Mouse (Mus musculus) cerebral cortex, adult 2 months (tissue): ENCODE data around the gene Exoc6b.

ENCODE experiments used
- WGBS: fragments of 180-500 bp; shearing (Covaris S2); methylation state at CpG from one replicate; pipeline ENCODE4 v1.1.7; 2018; 5-methylcytosine and 5-hydroxymethylcytosine counted together

Gene Exoc6b

DNA sequence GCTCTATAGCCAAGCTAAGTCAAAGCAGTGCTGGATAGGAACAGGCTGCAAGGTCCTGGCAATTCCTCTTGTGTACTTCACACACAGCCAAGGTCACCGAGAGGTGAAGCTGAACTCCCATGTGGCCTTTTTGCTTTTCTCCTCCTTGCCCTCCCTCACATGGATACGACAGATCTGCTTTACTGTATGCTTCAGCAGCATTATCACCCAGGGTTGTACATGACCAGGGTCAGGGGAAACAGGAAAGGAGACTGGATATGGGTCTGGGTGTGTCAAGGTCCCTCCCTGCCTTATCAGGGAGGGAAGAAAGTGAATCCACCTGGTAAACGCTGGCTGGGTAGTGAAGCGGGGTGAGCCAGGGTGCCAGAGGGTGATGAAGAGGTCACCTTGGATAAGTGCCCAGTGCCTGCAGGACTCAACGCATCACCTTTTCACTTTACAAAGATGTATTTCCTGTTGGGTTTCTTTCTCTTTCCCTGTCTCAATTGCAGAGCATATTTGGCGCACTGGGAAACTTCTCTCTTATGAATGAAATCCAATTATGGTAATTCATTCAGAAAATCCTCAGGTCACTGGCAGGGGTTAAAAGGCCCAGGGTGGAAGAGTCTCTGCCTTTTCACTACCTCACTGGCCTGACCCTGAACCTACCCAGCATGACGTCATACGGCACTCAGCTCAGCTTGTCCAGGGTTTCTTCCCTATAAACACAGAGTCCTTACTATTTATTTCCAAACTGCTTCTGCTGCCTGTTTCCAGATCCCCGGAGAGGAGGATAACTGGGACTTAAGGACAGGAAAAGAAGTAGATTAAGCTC is 371.6 kb downstream of the Exoc6b start:
- WGBS: 64% methylated on average over 9 of the region's 9 CpGs

DNA sequence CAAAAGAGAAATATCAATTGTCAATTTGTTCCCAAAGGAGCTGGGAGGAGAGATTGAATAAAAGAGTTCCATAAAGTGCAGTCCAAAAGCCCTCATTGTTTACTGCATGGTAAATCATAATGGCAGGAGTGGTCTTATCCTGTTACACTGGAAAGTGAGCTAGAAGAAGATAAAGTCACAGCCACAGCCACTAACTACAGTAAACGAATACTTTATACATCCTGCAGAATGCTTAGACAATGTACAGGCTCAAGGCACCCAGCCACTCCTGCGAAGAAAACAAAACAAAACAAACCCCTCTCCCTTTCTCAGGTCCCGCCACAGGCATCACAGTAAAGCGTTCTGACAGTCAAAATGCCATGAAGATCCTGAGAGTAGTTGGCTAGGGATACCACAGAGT is 375.5 kb downstream of the Exoc6b start:
- WGBS: 56% methylated on average over 4 of the region's 4 CpGs

DNA sequence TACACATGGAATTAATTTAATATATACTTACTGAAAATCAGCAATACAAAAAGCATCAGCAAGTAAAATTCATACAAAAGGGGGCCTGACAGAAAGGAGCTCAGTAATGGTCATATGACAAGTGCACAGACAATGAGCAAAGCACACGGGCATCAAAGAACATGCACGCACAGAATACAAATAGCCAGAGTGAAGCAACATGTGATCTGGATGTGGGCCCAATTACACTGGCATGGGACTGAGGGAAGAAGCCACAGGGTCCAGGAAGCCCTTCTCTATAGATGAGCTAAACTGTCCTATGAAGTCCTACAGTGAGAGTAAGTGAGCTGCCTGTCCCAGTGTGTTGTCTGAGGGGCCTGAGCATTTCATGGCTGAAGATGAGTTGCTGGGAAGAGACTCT is 376.1 kb downstream of the Exoc6b start:
- 46% methylated on average over 2 of the region's 2 CpGs for whole genome bisulfite sequencing

DNA sequence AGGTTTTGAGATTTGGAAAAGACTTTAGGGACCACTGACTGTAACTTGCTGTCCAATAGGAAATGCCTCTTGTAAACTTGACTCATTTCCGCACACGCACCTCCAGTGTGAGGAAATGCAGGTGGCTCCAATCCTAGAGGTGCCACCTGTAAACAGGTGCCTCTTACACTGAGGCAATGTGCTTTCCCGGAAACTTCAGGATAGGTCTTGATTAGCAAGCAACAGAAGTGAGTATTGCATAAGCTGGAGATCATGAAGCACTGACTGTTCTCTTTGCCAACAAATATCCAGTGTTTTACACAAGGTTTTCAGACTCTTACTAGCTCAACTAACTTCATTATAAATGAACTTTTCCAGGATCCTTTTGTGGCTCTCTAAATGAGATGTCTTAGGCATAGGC is 377.4 kb downstream of the Exoc6b start:
- 88% methylated on average over 3 of the region's 3 CpGs for WGBS

DNA sequence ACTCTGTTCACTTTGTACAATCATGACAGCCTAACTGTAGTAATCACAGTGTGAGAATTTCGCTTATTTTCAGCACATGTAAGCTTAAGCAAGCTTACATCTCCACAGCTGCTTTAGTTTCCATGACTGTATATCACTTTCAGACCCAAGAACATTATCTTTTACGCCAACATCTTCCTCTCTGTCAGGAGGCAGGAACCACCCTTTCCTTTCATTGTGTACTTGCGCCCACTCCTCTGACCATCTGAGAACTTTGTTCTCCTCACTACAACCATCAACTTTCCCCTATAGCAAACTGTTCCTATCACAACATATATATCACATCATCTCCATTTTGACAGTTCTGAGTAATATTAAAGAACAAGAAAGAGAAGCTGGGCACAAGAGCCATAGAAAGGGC is 391.5 kb downstream of the Exoc6b start:
- 75% methylated on average over 3 of the region's 3 CpGs for WGBS

DNA sequence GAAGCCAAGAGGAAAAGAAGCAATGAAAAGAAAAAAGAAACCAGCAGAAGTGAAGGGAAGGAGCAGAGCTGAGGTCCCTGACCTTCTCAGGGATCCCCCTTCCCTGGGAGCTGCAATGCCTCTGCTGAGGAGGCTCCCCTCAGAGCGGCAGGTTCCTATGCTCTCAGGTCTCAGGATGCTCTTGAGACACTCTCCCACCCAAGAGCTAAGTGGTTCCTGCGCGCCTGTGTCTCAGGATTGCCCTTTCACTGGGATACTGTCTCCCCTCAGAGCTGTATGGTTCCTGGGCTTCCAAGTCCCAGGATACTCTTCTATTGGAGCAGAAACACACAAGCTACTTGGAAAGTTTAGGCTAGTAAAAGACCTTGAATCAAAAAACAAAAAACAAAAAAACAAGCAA is 394.4 kb downstream of the Exoc6b start:
- 98% methylated on average over 3 of the region's 3 CpGs for WGBS

DNA sequence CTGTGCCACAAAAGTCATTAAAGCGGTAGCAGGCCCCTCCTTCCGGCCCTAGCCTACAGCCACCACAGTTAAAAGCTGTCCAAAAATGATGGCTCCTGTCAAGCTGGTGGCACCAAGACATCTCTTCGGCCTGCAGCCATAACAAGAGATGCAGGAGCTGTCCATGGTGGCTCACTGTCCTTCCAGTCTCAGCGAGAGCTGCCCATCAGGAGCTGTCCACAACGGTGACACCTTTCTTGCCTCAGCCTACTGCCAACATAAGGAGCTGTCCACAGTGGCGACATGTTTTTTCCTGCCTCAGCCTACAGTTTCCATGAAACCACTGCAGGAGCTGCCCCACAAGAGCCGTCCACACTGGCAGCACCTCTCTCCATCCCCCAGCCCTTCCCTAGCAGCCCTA is 395.2 kb downstream of the Exoc6b start:
- 89% methylated on average over 7 of the region's 7 CpGs for WGBS

DNA sequence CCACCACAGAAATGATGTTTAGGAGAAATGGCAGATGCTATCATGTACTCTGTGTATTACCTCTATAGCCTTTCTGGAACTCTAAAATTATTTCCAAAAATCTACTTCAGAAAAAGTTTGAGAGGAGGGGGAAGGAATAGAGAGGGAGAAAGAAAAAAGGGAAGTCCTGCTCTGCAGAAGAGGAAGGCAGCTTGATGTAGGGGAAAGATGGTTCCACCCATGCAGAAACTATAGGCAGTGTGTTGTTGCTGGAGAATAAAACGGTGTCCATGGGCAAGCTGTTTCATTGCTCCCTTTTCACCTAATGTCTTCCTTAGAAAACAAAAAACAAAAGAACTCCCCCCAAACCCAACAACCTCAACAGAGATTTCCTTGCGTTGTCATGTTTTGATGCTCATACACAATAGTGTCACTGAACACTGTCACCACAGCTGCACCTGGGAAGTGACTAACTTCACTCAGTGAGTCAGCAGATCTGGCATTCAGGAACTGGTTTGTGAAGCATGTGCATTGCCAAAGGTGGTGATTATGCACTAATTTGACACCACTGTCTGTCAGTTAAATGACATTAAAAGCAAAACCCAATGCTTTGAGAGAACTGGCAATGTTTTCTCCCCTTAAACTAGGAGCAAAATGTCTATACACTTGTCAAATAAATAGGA is 407.7 kb downstream of the Exoc6b start:
- 44% methylated on average over 2 of the region's 2 CpGs for WGBS

DNA sequence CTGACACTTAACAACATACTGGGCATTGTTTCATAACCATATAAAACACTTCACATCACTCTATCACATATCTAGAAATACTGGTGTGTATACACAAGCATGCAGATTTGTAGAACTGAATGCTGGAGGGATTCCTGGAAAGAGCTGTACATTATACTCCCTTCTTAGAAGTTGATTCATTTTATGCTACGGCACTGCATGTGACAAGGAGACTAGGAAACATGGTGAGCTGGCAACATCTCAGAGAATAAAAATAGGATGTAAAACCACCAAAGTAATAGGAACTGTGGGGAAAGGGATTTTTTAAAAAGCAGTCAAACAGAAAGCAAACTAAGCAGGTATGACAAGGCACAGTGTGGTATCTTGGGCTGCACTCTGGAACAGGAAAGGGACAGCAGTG is 408.3 kb downstream of the Exoc6b start:
- WGBS: 35% methylated on average over 1 of the region's 1 CpGs

DNA sequence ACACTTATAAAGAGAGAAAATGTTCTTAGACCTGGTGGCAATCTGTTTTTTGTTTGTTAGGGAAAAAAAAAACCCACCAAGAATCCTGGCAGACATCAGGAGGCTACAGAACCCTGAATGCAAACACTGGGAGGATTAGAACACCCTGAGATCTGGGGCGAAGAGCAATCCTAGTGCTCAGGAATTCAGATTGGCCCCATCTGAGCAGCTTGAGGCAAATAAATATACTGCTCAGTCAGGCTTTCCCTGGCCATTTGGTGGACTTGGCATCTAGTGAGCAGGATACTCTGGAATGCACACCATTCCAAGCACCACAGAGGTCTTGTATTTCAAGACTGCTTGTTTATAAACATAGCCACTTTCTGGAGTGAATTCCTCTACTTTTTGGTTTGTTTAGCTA is 412.2 kb downstream of the Exoc6b start:
- 66% methylated on average over 1 of the region's 1 CpGs for WGBS

DNA sequence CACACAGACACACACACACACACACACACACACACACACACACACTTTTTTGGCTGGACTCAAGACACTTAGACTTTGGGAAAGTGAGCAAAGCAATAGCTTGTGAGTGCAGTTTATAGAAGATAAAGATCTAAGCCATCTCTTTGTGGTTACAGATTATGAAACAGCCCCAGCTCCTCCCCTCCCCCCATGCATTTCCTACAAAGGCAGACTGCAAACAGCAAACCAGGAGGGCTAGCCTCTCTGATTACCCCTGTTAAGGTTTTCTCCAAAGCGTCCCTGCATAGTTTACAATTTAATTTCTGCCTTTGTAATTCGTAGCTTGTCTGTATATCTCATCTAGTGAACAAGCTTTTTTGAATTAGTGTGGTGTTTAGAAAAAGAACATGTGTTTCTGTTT is 412.6 kb downstream of the Exoc6b start:
- 67% methylated on average over 2 of the region's 2 CpGs for WGBS

DNA sequence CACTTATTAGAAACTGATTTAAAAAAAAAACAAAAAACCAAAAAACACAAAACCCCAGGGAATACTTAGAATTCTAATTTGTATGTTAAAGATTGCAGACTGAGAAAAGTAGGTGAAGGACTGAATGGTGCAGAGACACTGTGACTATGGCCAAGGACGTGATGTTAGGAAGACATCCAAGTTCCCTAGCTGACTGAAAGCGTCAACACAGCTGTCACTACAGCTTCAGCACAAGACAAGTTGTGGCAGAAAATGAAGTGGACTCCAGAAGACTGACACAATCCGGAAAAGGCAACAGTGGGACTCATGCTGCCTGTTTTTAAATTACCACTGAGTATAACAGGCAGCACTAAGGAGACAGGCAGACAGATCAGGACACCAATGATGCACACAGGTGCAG is 417.4 kb downstream of the Exoc6b start:
- 38% methylated on average over 3 of the region's 3 CpGs for WGBS

DNA sequence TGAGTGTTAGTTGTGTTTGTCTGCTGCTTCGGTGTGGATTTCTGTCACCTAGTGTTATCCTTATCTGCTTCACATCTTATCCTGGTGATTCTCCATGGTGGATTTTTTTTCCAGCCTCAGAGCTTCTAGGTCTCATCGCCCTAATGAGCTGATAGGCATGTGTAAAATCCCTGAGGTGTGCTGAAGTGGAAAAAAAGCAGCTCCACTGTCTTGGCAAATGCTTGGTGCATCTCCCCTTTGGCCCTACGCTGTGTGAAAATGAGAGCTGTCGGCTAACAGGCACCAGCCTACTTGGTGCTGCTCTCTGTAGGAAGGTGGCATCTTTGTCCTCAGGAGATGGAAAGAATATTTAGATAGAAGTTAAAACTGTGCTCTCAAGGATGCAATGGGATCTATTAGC is 422.1 kb downstream of the Exoc6b start:
- 79% methylated on average over 4 of the region's 4 CpGs for WGBS

DNA sequence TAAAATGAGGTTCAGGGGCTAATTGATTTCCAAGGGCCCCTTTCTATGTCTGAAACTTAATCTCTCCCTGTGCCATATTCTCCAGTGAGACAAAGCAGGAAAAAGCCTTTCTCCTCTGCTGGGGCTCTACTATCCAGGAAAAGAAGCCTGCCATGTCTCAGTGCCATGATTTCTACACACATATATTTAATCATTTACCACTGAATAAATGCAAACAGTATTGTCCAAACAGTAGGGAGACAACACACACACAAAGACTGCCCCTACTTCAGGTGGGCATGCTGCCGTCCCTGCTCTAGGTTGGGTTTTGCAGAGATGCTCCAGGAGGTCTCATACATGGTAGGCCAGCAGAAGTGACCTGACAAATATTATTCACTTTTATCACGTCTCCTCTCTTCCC is 422.6 kb downstream of the Exoc6b start:
- 93% methylated on average over 2 of the region's 2 CpGs for WGBS

DNA sequence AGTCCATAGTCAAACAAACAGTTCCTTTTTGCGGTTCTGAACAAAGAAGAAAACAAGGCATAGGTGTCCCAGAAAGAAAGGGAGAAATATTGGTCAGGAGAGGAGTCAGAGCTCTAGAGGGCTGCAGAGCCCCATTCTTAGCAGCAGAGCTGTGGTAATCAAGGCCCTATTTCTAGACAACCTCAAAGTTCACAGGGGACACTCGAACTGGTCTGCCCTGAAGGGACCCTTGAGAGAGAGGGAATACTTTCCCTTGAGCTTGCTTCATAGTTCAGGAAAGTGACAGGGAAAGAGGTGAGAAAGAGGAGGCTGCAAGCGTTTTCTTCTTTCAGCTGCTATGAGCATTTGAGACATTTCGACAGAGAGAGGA is 428.3 kb downstream of the Exoc6b start:
- WGBS: 75% methylated on average over 4 of the region's 4 CpGs

DNA sequence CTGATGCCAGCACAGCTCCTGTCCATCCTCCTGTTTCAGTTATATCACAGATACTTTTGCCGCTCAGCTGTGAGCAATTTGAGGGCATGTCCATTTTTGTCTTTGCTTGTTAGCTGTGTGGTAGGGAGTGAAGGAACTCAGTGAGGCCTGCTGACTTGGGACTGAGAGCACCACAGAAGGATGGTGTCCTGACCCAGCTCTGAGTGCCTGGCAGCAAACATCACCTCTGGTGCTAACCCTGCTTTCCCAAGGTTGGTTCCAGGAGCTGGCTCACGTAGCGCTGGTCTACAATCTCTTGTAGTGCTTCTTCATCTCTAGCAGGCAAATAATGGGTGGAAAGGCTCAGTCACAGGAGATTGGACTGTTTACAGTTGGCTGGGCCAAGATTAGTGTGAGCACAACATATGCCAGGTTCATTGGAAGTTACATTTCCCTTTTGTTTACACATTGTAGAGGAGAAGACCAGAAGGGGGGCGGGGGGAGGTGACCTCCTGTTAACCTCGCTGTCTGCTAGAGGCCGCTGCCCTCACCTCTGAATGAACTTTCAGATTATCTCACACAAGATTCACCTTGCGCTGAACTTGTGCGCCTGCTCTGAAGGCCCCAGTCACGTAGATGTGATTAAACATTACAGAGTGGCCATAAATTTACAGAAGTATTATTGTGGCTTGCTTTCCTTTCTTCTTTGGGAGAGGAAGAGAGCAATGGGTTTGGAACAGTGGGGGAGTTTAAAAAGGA is 428.8 kb downstream of the Exoc6b start:
- 80% methylated on average over 9 of the region's 9 CpGs for WGBS

DNA sequence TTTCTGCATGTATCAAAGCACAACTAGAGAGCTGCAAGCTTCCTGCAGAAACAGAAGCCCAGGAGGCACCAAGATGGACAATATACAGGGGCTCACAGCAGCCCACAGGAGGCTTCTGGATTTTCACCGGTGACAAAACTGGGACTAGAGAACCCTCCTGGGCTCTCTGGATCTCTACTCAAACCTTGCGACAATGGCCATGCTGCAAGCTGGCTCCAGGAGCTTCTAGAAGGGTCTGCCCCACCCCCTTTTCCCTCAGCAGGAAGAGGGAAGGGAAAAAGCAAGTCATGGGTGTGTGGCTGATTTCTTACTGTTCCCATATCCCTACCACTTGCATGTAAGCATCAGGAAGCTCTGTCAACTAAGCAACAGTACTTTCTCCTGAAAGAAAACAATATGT is 437.7 kb downstream of the Exoc6b start:
- WGBS: 90% methylated on average over 2 of the region's 2 CpGs

DNA sequence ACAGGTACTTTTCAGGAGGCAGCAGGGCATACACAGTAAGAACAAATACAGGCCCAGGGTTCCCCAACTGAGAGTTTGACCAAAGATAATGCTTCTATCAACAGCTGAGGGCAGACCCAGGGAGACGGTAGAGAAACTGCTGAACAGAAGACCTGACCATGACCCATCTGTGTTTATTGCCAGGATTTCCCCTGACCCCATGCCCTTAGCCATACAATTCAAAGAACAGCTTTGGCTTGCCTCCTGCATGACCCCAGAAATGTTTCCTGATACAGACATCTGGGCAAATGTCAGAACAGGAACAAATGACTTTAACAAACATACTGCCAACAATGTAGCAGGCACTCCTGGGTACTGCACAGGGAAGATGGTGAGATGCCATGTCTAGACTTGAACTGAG is 439.0 kb downstream of the Exoc6b start:
- WGBS: 65% methylated on average over 1 of the region's 1 CpGs

DNA sequence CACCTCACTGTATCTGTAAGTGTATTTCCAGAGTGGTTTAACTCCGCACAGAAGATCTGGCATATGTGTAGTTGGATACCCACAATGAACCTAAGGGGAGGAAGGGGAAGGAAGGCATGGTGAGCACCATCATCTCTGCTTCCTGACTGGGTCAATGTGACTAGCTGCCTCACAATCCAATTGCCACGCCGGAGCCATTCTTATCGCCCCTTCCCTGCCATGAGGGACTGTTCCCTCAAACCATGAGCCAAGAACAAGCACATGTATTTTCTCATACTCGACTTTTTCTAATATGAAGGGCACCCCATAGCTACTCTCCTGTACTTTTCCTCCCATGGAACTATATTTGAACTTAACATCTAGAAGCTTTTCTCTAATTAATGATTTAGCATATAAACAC is 440.5 kb downstream of the Exoc6b start:
- 91% methylated on average over 5 of the region's 5 CpGs for WGBS

DNA sequence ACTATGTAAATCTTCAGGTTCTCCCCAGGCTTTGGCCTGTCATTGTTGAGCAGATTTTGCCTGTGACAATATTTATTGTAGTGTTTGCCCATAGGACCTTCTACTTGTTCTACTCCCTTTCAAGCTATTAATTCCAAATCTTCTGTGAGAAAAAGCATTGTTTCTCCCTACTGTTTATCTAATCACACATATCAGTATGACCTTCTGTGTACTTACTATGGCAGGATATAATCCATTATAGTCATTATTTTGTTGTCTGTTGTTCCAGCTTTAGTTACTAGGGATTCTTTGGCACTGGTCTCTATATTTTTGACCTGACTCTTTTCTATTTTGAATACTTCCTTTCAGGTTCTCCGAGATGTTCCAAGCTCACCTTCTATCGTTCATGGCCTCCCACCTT is 442.9 kb downstream of the Exoc6b start:
- 88% methylated on average over 2 of the region's 2 CpGs for WGBS

DNA sequence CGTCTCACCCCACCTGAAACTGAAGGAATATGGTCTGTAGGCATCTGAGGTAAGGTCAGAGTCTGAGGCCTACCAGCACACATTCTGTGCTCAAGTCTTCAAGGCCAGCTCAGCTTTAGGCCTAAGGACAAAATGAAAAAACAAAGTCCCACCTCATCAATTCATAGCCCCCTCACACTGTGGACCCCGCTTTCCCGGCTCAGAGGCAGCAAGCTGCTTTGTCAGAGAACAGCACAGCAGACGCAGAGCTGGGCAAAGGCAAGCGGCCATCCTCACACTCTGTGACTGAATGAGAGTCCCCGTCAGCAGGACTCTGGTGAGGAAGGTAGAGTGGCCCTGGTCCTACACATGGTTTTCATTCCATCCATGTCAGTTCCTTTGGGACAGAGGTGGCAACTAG is 450.1 kb downstream of the Exoc6b start:
- 97% methylated on average over 6 of the region's 6 CpGs for WGBS

DNA sequence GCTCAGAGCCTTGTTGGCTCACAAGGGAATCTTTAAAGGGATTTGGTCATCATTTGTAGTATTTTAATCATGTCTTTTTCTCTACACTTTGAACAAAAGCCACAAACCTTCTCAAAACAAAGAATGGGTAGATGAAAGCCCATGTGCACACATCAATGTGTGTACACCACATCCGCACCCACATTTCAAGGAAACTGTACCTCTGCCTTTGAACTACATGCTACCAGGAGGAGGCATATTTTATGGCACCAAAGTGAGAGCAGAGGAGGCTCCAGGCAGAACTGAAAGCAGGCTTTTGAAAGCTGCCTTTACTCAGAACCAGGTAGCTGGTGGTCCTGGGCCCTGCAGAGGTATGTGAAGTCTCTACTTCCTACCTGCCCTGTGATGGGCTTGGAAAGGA is 452.3 kb downstream of the Exoc6b start:
- WGBS: 95% methylated on average over 1 of the region's 1 CpGs

DNA sequence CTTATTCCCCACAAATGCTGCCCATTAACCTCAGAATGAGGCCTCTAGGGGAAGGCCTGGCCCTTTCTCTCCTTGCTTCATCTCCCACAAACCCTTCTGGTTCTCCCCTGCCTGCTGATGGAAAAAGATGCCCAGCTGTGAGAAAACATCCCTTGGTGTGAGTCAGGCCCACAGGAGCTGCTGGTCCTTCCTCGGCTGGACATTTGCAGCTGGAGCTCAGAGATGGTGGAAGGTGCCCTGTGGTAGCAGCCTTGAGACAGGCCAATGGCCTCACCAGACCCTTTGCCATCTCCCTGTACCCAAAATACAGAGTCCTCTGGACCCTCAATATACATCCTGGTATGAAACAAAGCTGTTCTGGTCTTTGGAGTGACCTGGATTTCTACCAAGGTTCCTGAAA is 452.7 kb downstream of the Exoc6b start:
- 76% methylated on average over 1 of the region's 1 CpGs for WGBS
